Mouse (Mus musculus) hindlimb bud, embryonic 11.5 days (tissue): ENCODE results near the gene Car9.
"Not testable (repeated sequence)": the region's sequence is repeated elsewhere in the genome, so short reads cannot be mapped to it uniquely, and the experiment has no call there.

Experiments used
- DNase-seq: peaks from one replicate; pipeline ENCODE4 v3.0.0-alpha.2; 2012; ENCODE audit warnings: low read depth, low spot score; ENCODE audit errors: extremely low spot score

The Car9 gene

GRCm38 (mm10) chr4:43519956-43520355 is 13.2 kb downstream of the Car9 start:
- DNase-seq, result peak; percentile 92

GRCm38 (mm10) chr4:43527880-43528279 is 21.1 kb downstream of the Car9 start:
- no peak for DNase-seq

- no peak for DNase-seq
Observed at GRCm38 (mm10) chr4:43528487-43528886, 21.7 kb downstream of the Car9 start.

GRCm38 (mm10) chr4:43530081-43530501 is 23.3 kb downstream of the Car9 start:
- DNase-seq, result no peak

GRCm38 (mm10) chr4:43530581-43530980 is 23.8 kb downstream of the Car9 start:
- peak; percentile 58 for DNase-seq

GRCm38 (mm10) chr4:43533270-43533669 is 26.5 kb downstream of the Car9 start:
- no peak for DNase-seq

GRCm38 (mm10) chr4:43535628-43536027 is 28.9 kb downstream of the Car9 start:
- DNase-seq, result no peak

- DNase-seq, result no peak
Observed at GRCm38 (mm10) chr4:43536031-43536430, 29.3 kb downstream of the Car9 start.

GRCm38 (mm10) chr4:43542044-43542443 is 35.3 kb downstream of the Car9 start:
- no peak for DNase-seq

- no peak for DNase-seq
Observed at GRCm38 (mm10) chr4:43546375-43547047, 39.7 kb downstream of the Car9 start.

GRCm38 (mm10) chr4:43547160-43547559 is 40.4 kb downstream of the Car9 start:
- DNase-seq, result no peak

GRCm38 (mm10) chr4:43549055-43549454 is 42.3 kb downstream of the Car9 start:
- DNase-seq, result no peak

- not testable (repeated sequence) for DNase-seq
Observed at GRCm38 (mm10) chr4:43551854-43552253, 45.1 kb downstream of the Car9 start.

GRCm38 (mm10) chr4:43552437-43552836 is 45.7 kb downstream of the Car9 start:
- DNase-seq, result no peak

- DNase-seq, result no peak
Observed at GRCm38 (mm10) chr4:43553891-43554290, 47.1 kb downstream of the Car9 start.

GRCm38 (mm10) chr4:43555926-43556325 is 49.2 kb downstream of the Car9 start:
- DNase-seq, result no peak

- peak; percentile 22 for DNase-seq
Observed at GRCm38 (mm10) chr4:43558028-43558630, 51.4 kb downstream of the Car9 start.

GRCm38 (mm10) chr4:43558631-43559356 is 52.0 kb downstream of the Car9 start:
- DNase-seq, result peak; percentile 18

GRCm38 (mm10) chr4:43559519-43560242 is 52.9 kb downstream of the Car9 start:
- DNase-seq, result no peak

GRCm38 (mm10) chr4:43560243-43560611 is 53.5 kb downstream of the Car9 start:
- DNase-seq, result no peak

GRCm38 (mm10) chr4:43560976-43561375 is 54.2 kb downstream of the Car9 start:
- DNase-seq, result no peak
